Mouse (Mus musculus): ENCODE measurements around the gene Ina. TPM values are rescaled to one million over a fixed set of nuclear protein-coding genes. Genes with fewer than 3 reads are reported as not detected.
A peak's percentile ranks its signal among the peaks of the same experiment; 100 is the strongest.
"Not testable (repeated sequence)": the region's sequence is repeated elsewhere in the genome, so short reads cannot be mapped to it uniquely, and the experiment has no call there.

Gene Ina
- not detected in 2 replicates for total RNA-seq (2015)
- total RNA-seq (2017): not detected in 2 replicates

GRCm38 (mm10) chr19:47014447-47015381 is at the start of gene Ina, which contains the start of gene Nt5c2:
Gene Ina, plus strand, starts transcription at chr19:47014698.
Gene Nt5c2, minus strand, starts transcription at chr19:47015153.
- ATAC-seq (ENCODE audit: poor library complexity, severe bottlenecking): no peak; the same call in 1 of the 2 replicates

GRCm38 (mm10) chr19:46965496-46965895 is 49.0 kb upstream of the Ina start:
- ATAC-seq (ENCODE audit: poor library complexity, severe bottlenecking): no peak

- ATAC-seq (ENCODE audit: poor library complexity, severe bottlenecking): no peak
These were observed 48.2 kb upstream of the Ina start for GRCm38 (mm10) chr19:46966330-46966729.

GRCm38 (mm10) chr19:46967861-46968260 is 46.6 kb upstream of the Ina start:
- ATAC-seq (ENCODE audit: poor library complexity, severe bottlenecking): no peak

GRCm38 (mm10) chr19:46968833-46969232 is 45.7 kb upstream of the Ina start:
- no peak for ATAC-seq (ENCODE audit: poor library complexity, severe bottlenecking)

- ATAC-seq (ENCODE audit: poor library complexity, severe bottlenecking): no peak
These were observed 45.1 kb upstream of the Ina start for GRCm38 (mm10) chr19:46969286-46969985.

- ATAC-seq (ENCODE audit: poor library complexity, severe bottlenecking): peak; percentile 86
These were observed 44.3 kb upstream of the Ina start for GRCm38 (mm10) chr19:46970121-46970729.

- no peak for ATAC-seq (ENCODE audit: poor library complexity, severe bottlenecking)
These were observed 43.3 kb upstream of the Ina start for GRCm38 (mm10) chr19:46971051-46971689.

- ATAC-seq (ENCODE audit: poor library complexity, severe bottlenecking): no peak
These were observed 42.8 kb upstream of the Ina start for GRCm38 (mm10) chr19:46971712-46972111.

- ATAC-seq (ENCODE audit: poor library complexity, severe bottlenecking): no peak
These were observed 42.3 kb upstream of the Ina start for GRCm38 (mm10) chr19:46972159-46972558.

- no peak for ATAC-seq (ENCODE audit: poor library complexity, severe bottlenecking)
These were observed 38.9 kb upstream of the Ina start for GRCm38 (mm10) chr19:46975565-46975964.

GRCm38 (mm10) chr19:46975997-46976396 is 38.5 kb upstream of the Ina start:
- ATAC-seq (ENCODE audit: poor library complexity, severe bottlenecking): no peak

GRCm38 (mm10) chr19:46976743-46977142 is 37.8 kb upstream of the Ina start:
- ATAC-seq (ENCODE audit: poor library complexity, severe bottlenecking): no peak

- no peak for ATAC-seq (ENCODE audit: poor library complexity, severe bottlenecking)
These were observed 37.0 kb upstream of the Ina start for GRCm38 (mm10) chr19:46977460-46977859.

- ATAC-seq (ENCODE audit: poor library complexity, severe bottlenecking): not testable (repeated sequence)
These were observed 36.4 kb upstream of the Ina start for GRCm38 (mm10) chr19:46978069-46978468.

- ATAC-seq (ENCODE audit: poor library complexity, severe bottlenecking): peak; percentile 92
These were observed 35.3 kb upstream of the Ina start for GRCm38 (mm10) chr19:46978920-46979780.

- peak; percentile 38 for ATAC-seq (ENCODE audit: poor library complexity, severe bottlenecking)
These were observed 34.8 kb upstream of the Ina start for GRCm38 (mm10) chr19:46979781-46980105.

- ATAC-seq (ENCODE audit: poor library complexity, severe bottlenecking): no peak
These were observed 33.0 kb upstream of the Ina start for GRCm38 (mm10) chr19:46981462-46981861.

- no peak for ATAC-seq (ENCODE audit: poor library complexity, severe bottlenecking)
These were observed 31.0 kb upstream of the Ina start for GRCm38 (mm10) chr19:46983352-46983965.

GRCm38 (mm10) chr19:46983966-46984380 is 30.5 kb upstream of the Ina start:
- ATAC-seq (ENCODE audit: poor library complexity, severe bottlenecking): no peak
